Mouse (Mus musculus) bone marrow, adult 2 months (tissue): ENCODE results near the gene Stat4. TPM values are rescaled to one million over a fixed set of nuclear protein-coding genes. Genes with fewer than 3 reads are reported as not detected.

ENCODE experiments used
- H3K27ac ChIP-seq: fragments of 200-500 bp; 2 replicates; pipeline ENCODE4 v1.5.1; 2012; ENCODE audit warnings: low read depth, mild to moderate bottlenecking, control low read depth, inconsistent platforms, low read length; ENCODE audit not compliant: control insufficient read depth, poor library complexity, insufficient read depth
- H3K4me1 ChIP-seq: fragments of 200-500 bp; 2 replicates; pipeline ENCODE4 v1.6.1; 2011; ENCODE audit warnings: low read length; ENCODE audit not compliant: control insufficient read depth, insufficient read depth
- H3K4me3 ChIP-seq: fragments of 200-500 bp; replicated peaks from 2 replicates; pipeline ENCODE3; 2011; ENCODE audit warnings: mild to moderate bottlenecking, low read depth, low read length, control low read depth; ENCODE audit not compliant: control insufficient read depth
- CTCF ChIP-seq: fragments of 200-500 bp; IDR thresholded peaks from 2 replicates; pipeline ENCODE4 v1.5.1; 2011; ENCODE audit warnings: low read length, control low read depth; ENCODE audit not compliant: control insufficient read depth, insufficient read depth
- POLR2A ChIP-seq: fragments of 200-500 bp; IDR thresholded peaks from 2 replicates; pipeline ENCODE4 v1.6.1; 2011; ENCODE audit warnings: low read depth, mild to moderate bottlenecking, control low read depth, low read length, borderline replicate concordance; ENCODE audit not compliant: control insufficient read depth
- WGBS: fragments of 180-500 bp; shearing (Covaris S2); methylation state at CpG from one replicate; pipeline ENCODE4 v1.1.7; 2018; 5-methylcytosine and 5-hydroxymethylcytosine counted together
- polyA plus RNA-seq: library from polyadenylated mRNA; stranded (reverse); fragments of >200 nt; gene quantifications from 2 replicates; pipeline ENCODE4 v1.2.4, GENCODE M21; 2011; ENCODE audit warnings: low replicate concordance; ENCODE audit not compliant: missing spikeins, insufficient read depth, insufficient read length

The Stat4 gene
- polyA plus RNA-seq, 1 experiment: 55.4 TPM

DNA sequence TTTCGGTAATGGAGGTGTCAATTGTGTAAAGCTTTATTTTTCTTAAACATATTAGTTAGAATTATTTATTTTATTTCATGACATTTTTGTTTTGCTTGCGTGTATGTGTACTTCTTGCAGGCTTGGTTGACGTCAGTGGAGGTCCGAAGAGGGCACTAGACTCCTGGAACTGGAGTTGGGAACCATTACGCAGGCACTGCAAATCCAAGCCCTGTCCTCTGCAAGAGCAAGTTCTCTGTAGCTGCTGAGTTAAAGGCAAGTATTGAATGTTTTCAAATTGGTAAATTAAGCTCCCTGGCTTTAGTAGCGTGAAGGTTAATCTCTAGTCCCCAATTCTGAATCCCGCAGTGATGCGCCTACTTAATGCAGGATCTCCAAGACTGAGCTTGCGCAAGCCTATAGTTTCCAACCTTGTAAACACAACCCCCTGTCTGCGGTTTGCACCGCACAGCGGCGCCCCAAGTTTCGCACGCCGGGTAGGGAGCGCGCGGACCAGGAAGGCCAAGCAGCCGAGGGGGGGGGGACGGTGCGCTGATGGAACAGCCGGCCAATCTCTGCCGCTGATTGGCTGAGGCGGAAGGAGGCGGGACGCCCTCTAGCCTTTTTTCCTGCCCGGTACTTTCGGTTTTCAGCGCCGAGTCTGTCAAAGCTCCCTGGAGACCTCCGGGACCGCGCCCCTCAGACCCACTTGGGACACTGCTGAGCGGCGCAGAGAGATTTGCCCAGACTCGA is 132.1 kb downstream of the Stat4 start, which contains the start of gene Stat1:
Gene Stat1 (plus strand): TSS at position 581 of the 732 bp plus-strand sequence.
- H3K27ac ChIP-seq: peak within 1 kb of the TSS; percentile 87
- peak; percentile 67; the same call in 1 of the 2 replicates for TF ChIP-seq POLR2A
- TF ChIP-seq CTCF: no peak
- WGBS: 4% methylated on average over 37 of the region's 37 CpGs
- H3K4me1 ChIP-seq: peaks cover 4% of the 10 kb centered on the region; the same call in 1 of the 2 replicates
- peak within 1 kb of the TSS; percentile 89 for H3K4me3 ChIP-seq

DNA sequence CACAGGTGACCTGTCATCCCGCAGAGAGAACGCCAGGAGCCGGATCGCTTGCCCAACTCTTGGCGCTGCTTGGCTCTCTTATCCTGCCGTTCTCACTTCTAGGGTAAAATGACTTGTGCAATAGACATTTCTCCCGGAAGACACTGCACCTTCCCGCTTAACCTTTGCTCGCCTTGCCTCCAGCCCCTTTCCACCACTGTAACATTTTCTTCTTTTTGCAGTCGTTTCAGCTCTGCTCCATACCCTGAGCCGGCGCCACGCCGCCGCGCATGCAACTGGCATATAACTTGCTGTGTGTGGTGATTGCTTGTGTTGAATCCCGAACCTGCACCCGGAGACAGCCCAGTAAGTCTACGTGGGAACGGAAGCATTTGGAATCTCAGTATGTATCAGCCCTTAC is 132.7 kb downstream of the Stat4 start:
- peak overlapping the region; percentile 87 for H3K27ac ChIP-seq
- peaks cover 4% of the 10 kb centered on the region; the same call in 1 of the 2 replicates for H3K4me1 ChIP-seq
- peak overlapping the region; percentile 89 for H3K4me3 ChIP-seq
- TF ChIP-seq CTCF: no peak
- TF ChIP-seq POLR2A: no peak
- under 1% methylated on average over 20 of the region's 20 CpGs for WGBS

DNA sequence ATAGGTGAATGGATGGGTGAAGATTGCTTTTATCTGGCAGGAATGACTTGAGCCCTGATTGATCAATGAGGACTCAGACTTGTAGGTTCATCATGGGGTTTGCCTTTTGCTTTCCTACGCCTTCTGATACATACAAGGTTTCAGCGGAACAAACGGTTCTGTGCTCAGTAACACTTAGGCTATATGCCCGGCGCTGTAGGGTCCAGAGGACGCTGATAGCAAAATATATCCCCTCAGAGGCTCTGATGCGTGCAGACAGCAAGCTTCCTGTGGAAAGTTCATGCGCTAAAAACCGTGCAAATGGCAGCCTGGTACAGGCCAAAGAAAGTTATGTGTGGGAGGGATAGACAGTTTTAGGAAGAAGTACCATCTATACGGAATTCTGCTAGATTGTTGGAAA is 133.2 kb downstream of the Stat4 start:
- Histone ChIP-seq H3K4me3 (peak overlapping the region; percentile 89), H3K4me1 (peaks cover 4% of the 10 kb centered on the region; the same call in 1 of the 2 replicates), H3K27ac (no peak overlapping the region)
- no peak for TF ChIP-seq POLR2A
- WGBS: 10% methylated on average over 10 of the region's 10 CpGs

DNA sequence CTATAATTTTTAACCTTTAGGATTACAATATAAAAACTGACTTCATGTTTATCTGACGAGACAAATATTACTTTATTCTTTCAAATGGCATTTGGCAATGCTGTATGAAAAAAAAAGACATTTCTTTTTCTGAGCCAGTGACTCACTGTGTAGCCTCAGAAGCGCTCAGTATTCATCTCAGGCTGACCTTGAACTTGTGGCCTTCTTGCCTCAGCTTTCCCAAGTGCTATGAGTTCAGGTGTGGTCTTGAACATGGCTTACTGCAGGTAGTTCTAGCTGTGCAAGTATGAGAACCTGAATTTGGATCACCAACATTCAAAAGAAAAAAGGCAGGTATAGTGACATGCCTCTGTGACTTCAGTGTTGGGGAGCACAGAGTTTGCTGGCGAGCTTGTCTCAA is 134.1 kb downstream of the Stat4 start:
- WGBS: 85% methylated on average over 3 of the region's 3 CpGs
- Histone ChIP-seq H3K4me3 (no peak overlapping the region), H3K27ac (no peak overlapping the region), H3K4me1 (peaks cover 4% of the 10 kb centered on the region; the same call in 1 of the 2 replicates)
- TF ChIP-seq CTCF (no peak), POLR2A (no peak)

DNA sequence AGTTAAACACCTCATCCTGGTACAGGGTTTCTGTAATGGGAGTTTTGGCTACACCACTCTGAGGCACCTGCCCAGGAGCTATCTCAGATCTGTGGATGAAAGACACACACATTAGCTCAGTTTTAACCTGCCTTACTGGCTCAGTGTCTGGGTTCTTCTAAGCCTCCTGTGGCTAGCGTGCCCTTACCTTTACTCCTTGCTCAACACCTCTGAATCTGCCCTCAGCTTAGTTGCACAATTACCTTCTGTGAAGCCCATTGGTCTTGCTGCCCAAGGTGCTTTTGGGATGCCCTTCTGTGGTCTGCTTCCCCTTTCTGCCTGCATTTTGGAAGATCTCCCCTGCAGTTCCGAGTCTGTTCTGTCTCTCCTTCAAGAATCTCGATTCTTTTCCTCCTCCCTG is 137.9 kb downstream of the Stat4 start:
- Histone ChIP-seq H3K27ac (peak overlapping the region; percentile 62; the same call in 1 of the 2 replicates), H3K4me3 (no peak overlapping the region), H3K4me1 (peaks cover 4% of the 10 kb centered on the region; the same call in 1 of the 2 replicates)
- TF ChIP-seq CTCF (no peak), POLR2A (no peak)
- WGBS: 51% methylated on average over 3 of the region's 3 CpGs

DNA sequence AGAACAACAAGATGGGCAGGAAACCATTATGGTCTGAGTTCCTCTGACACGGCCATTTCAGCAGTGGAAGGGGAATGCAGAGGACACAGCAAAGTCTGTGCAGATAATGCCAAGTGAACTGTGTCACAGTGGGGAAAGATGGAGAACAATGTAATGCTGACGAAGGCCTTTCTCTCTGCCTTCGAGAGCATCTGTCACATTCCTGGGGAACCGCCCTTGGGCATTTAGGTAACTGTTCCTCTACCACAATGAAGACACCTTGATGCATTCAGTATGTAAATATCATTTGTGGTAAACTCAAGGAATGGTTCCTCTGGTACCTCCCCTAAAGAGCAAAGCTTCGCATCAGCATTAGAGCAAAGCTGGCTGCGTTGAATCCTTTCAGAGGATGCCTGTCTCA is 140.4 kb downstream of the Stat4 start:
- 92% methylated on average over 6 of the region's 6 CpGs for WGBS
- TF ChIP-seq POLR2A (no peak), CTCF (no peak)
- H3K4me1 ChIP-seq: peaks cover 2% of the 10 kb centered on the region; the same call in 1 of the 2 replicates
- H3K27ac ChIP-seq: no peak overlapping the region
- H3K4me3 ChIP-seq: no peak overlapping the region

DNA sequence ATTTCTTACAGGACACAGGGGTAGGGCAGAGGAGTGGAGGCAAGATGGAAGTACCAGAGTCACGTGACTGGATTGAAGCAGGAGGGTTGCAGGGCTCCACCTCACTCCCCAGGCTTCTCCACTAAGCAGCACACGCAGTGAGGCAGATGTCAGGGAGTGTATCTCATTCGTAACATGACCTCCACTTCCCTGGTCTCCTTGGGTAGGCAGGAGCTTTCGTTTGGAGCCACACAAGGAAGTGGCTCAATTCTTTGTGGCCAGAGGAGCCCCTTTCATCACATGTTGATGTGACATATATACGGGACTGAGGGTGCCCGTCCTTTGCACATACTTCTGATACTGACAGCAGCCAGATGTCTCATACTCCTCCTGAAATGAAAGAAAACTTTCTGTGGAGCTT is 142.8 kb downstream of the Stat4 start:
- 34% methylated on average over 6 of the region's 6 CpGs for WGBS

DNA sequence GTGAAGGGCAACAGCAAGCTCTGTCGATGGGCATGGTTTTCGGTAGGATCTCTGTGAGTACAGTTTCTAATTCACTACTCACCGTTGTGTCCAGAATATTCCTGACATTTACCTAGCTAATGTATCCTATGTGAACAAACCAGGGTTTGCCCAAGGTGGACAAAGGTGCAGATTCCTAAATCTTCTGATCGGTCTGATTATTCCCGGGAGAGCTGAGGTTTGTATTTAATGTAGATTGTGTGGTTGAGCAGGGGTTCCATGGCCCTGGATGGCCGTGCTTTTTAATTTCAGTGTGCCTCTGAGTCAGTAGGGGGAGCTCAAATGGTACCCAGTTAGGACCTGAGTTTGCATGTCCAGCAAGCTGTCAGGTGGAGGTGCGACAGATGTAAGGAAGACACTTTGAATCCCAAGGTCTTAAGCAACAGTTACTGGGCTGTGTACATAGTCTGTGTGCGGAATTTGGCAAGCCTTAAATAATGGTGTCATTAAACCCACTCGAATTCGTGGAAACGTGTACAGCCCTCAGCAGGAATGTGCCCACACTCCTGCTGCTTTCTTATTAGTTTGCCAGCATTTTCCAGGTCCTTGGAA is 144.9 kb downstream of the Stat4 start:
- H3K4me3 ChIP-seq: no peak overlapping the region
- WGBS: 86% methylated on average over 11 of the region's 11 CpGs
- no peak overlapping the region for H3K27ac ChIP-seq
- TF ChIP-seq CTCF: no peak
- TF ChIP-seq POLR2A: no peak
- H3K4me1 ChIP-seq: peaks cover 1% of the 10 kb centered on the region; the same call in 1 of the 2 replicates

More for the DNA sequence above, 142.8 kb downstream of the Stat4 start:
- peaks cover 1% of the 10 kb centered on the region; the same call in 1 of the 2 replicates for H3K4me1 ChIP-seq
- peak overlapping the region; percentile 53 for H3K27ac ChIP-seq
- no peak overlapping the region for H3K4me3 ChIP-seq
- no peak for TF ChIP-seq CTCF
- TF ChIP-seq POLR2A: no peak

DNA sequence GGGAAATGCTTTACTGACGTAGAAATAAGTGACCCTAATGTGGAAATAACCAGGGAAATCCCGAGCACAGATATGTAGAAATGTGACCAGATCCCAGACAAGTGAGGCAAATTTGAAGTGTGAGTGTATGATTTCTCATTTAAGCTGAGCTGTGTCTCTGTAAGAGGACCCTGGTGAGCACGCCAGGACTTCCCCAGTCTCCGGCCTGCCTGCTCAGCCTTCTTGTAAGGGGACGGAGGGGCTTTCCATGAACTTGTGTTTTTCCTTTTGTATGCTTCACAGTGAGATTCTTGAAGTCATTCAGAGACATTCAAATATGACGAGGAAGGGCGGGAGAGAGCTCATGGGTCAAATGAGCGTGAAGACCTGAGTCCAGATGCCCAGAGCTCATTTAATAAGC is 146.3 kb downstream of the Stat4 start:
- WGBS: 81% methylated on average over 8 of the region's 8 CpGs
- Histone ChIP-seq H3K27ac (no peak overlapping the region), H3K4me1 (peaks cover 1% of the 10 kb centered on the region; the same call in 1 of the 2 replicates), H3K4me3 (no peak overlapping the region)
- TF ChIP-seq CTCF: no peak
- TF ChIP-seq POLR2A: no peak
